Mouse (Mus musculus): ENCODE measurements around the gene Cyb561d2. TPM values are rescaled to one million over a fixed set of nuclear protein-coding genes. Genes with fewer than 3 reads are reported as not detected.
A peak's percentile ranks its signal among the peaks of the same experiment; 100 is the strongest.

The Cyb561d2 gene
- total and polyA plus RNA-seq, 3 experiments: 3.2 to 10.6 (median 4.3) TPM

- peaks cover 11% of the 10 kb centered on the region for H3K4me1 ChIP-seq (ENCODE audit: control insufficient read depth, insufficient read depth, low read length)
- H3K4me3 ChIP-seq: peak overlapping the region; percentile 75
- intact Hi-C loops (cut with DNase I): loop anchor here (10.0 kb wide), 1 partner anchor 856 kb away; the partner anchor contains the start of gene Tex264
- no peak overlapping the region; the same call in 1 of the 2 replicates for H3K27ac ChIP-seq
- no peak for TF ChIP-seq POLR2A (IDR thresholded peaks at IDR 0.05; ENCODE audit: insufficient read depth, low read depth, low read length)
- no peak for TF ChIP-seq EP300 (IDR thresholded peaks at IDR 0.05; ENCODE audit: insufficient read depth, low read depth, low read length)
- no peak for TF ChIP-seq CTCF (IDR thresholded peaks at IDR 0.05)
- H3K9ac ChIP-seq (ENCODE audit: low read depth, low read length): no peak overlapping the region
- 33% methylated on average over 10 of the region's 10 CpGs for WGBS
- peaks cover 5% of the 10 kb centered on the region; the same call in 1 of the 2 replicates for H3K36me3 ChIP-seq (ENCODE audit: control insufficient read depth, insufficient read depth, low read length)
- no peaks in the 10 kb centered on the region for H3K27me3 ChIP-seq (ENCODE audit: control insufficient read depth, insufficient read depth, low read length)
- DNase-seq: no peak
- H3K79me2 ChIP-seq (replicated peaks; ENCODE audit: control insufficient read depth, insufficient read depth, low read length): 0 out of 2 replicates have a peak, but pooled peaks cover 3% of the 10 kb centered on the region
Observed at GRCm38 (mm10) chr9:107541005-107541404, 988 bp downstream of the Cyb561d2 start.

DNA sequence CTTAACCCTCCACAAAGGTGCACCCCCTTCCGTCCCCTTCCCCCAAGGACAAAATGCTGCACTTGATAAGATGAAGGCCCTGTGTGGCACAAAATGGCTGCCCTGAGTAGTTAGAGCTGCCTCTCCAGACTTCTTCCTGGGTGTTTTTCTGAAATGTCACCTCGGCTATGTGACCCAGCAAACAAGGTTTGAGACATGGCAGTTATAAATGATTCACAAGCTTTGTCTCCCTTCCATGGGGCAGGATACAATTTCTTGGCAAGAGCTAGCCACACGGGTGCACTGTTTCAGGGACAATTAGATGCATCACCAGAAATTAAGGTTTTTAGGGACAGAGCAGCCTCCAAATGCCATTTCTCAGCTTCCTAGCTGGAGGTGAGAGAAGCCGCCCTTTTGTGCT lies 1.6 kb downstream of the Cyb561d2 start:
- no peak for DNase-seq
- Histone ChIP-seq H3K4me3 (no peak overlapping the region), H3K9ac (ENCODE audit: low read depth, low read length) (no peak overlapping the region), H3K36me3 (ENCODE audit: control insufficient read depth, insufficient read depth, low read length) (peaks cover 5% of the 10 kb centered on the region; the same call in 1 of the 2 replicates), H3K27me3 (ENCODE audit: control insufficient read depth, insufficient read depth, low read length) (no peaks in the 10 kb centered on the region), H3K79me2 (replicated peaks; ENCODE audit: control insufficient read depth, insufficient read depth, low read length) (peaks cover 5% of the 10 kb centered on the region; the same call in 1 of the 2 replicates), H3K27ac (no peak overlapping the region), H3K4me1 (ENCODE audit: control insufficient read depth, insufficient read depth, low read length) (peaks cover 15% of the 10 kb centered on the region)
- WGBS: 66% methylated on average over 4 of the region's 4 CpGs
- intact Hi-C loops (cut with DNase I): loop anchor here (10.0 kb wide), 1 partner anchor 856 kb away; the partner anchor contains the start of gene Tex264
- TF ChIP-seq POLR2A (IDR thresholded peaks at IDR 0.05; ENCODE audit: insufficient read depth, low read depth, low read length) (no peak), CTCF (IDR thresholded peaks at IDR 0.05) (no peak), EP300 (IDR thresholded peaks at IDR 0.05; ENCODE audit: insufficient read depth, low read depth, low read length) (no peak)

DNA sequence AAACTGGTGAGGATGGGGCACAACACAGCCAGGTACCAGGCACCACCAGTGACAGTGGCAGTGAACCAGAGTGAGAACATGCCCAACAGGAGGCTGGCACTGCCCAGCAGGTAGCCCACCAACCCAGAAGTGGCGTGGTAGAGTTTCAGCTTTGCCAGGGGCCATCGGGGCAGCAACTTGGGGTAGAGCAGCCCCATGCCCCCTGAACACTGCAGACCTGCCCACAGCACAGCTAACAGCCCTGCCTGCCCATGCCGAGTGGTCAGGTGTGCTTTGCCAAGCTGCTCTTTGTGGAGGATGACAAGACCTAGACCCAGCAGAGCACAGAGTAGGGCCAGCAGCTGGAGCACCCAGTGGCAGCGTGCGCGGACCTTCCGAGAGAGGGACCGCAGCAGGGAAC lies 2.1 kb downstream of the Cyb561d2 start:
- Histone ChIP-seq H3K27me3 (ENCODE audit: control insufficient read depth, insufficient read depth, low read length) (no peaks in the 10 kb centered on the region), H3K79me2 (replicated peaks; ENCODE audit: control insufficient read depth, insufficient read depth, low read length) (peaks cover 9% of the 10 kb centered on the region), H3K9ac (ENCODE audit: low read depth, low read length) (no peak overlapping the region), H3K4me1 (ENCODE audit: control insufficient read depth, insufficient read depth, low read length) (peaks cover 15% of the 10 kb centered on the region), H3K27ac (no peak overlapping the region), H3K36me3 (ENCODE audit: control insufficient read depth, insufficient read depth, low read length) (peaks cover 5% of the 10 kb centered on the region; the same call in 1 of the 2 replicates), H3K4me3 (no peak overlapping the region)
- no peak for DNase-seq
- WGBS: 92% methylated on average over 8 of the region's 8 CpGs
- intact Hi-C loops (cut with DNase I): loop anchor here (10.0 kb wide), 2 partner anchors 645 to 855 kb away; partner anchors contain the start of genes Manf and Tex264
- TF ChIP-seq CTCF (IDR thresholded peaks at IDR 0.05) (no peak), POLR2A (IDR thresholded peaks at IDR 0.05; ENCODE audit: insufficient read depth, low read depth, low read length) (no peak), EP300 (IDR thresholded peaks at IDR 0.05; ENCODE audit: insufficient read depth, low read depth, low read length) (no peak)

DNA sequence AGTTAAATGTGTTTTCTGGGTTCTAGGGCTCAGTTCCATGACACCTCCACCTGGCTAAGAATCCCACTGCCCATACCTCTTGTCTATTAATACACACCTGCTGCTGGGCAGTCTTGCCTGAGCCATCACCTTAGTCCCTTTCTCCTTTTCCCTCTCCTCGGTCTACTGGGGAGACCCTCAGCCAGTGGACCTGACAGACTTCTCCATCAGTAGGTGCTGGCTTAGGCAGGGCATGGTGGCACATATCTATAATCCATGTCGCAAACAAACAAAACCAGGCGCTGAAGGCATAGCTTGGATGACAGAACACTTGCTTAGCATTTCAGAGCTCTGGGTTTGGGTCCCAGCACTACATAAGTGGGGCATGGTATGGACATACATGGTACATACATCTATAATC lies 3.3 kb downstream of the Cyb561d2 start:
- intact Hi-C loops (cut with DNase I): loop anchor here (10.0 kb wide), 1 partner anchor 644 kb away; the partner anchor contains the start of gene Manf
- 90% methylated on average over 3 of the region's 3 CpGs for WGBS
- no peak for DNase-seq

GRCm38 (mm10) chr9:107538231-107538630 lies 3.8 kb downstream of the Cyb561d2 start:
- 75% methylated on average over 7 of the region's 7 CpGs for WGBS
- Histone ChIP-seq H3K27me3 (ENCODE audit: control insufficient read depth, insufficient read depth, low read length) (no peaks in the 10 kb centered on the region), H3K9ac (ENCODE audit: low read depth, low read length) (no peak overlapping the region), H3K79me2 (replicated peaks; ENCODE audit: control insufficient read depth, insufficient read depth, low read length) (peaks cover 9% of the 10 kb centered on the region), H3K4me3 (no peak overlapping the region), H3K4me1 (ENCODE audit: control insufficient read depth, insufficient read depth, low read length) (peaks cover 16% of the 10 kb centered on the region), H3K36me3 (ENCODE audit: control insufficient read depth, insufficient read depth, low read length) (peaks cover 5% of the 10 kb centered on the region; the same call in 1 of the 2 replicates), H3K27ac (no peak overlapping the region)
- no peak for DNase-seq
- intact Hi-C loops (cut with DNase I): loop anchor here (10.0 kb wide), 1 partner anchor 643 kb away; the partner anchor contains the start of gene Manf
- TF ChIP-seq CTCF (IDR thresholded peaks at IDR 0.05) (no peak), EP300 (IDR thresholded peaks at IDR 0.05; ENCODE audit: insufficient read depth, low read depth, low read length) (no peak), POLR2A (IDR thresholded peaks at IDR 0.05; ENCODE audit: insufficient read depth, low read depth, low read length) (no peak)

More for the DNA sequence above, 3.3 kb downstream of the Cyb561d2 start:
- Histone ChIP-seq H3K4me3 (no peak overlapping the region), H3K27me3 (ENCODE audit: control insufficient read depth, insufficient read depth, low read length) (no peaks in the 10 kb centered on the region), H3K79me2 (replicated peaks; ENCODE audit: control insufficient read depth, insufficient read depth, low read length) (peaks cover 9% of the 10 kb centered on the region), H3K4me1 (ENCODE audit: control insufficient read depth, insufficient read depth, low read length) (peaks cover 15% of the 10 kb centered on the region), H3K9ac (ENCODE audit: low read depth, low read length) (no peak overlapping the region), H3K27ac (no peak overlapping the region), H3K36me3 (ENCODE audit: control insufficient read depth, insufficient read depth, low read length) (peaks cover 5% of the 10 kb centered on the region; the same call in 1 of the 2 replicates)
- TF ChIP-seq CTCF (IDR thresholded peaks at IDR 0.05) (no peak), POLR2A (IDR thresholded peaks at IDR 0.05; ENCODE audit: insufficient read depth, low read depth, low read length) (no peak), EP300 (IDR thresholded peaks at IDR 0.05; ENCODE audit: insufficient read depth, low read depth, low read length) (no peak)
